Mouse (Mus musculus) MEL (cell line): ENCODE data around the gene Cacna1c. TPM values are rescaled to one million over a fixed set of nuclear protein-coding genes. Genes with fewer than 3 reads are reported as not detected.

Source experiments
- DNase-seq: peaks from one replicate; pipeline ENCODE4 v3.0.0; 2011; ENCODE audit warnings: low read depth, low spot score
- H3K27ac ChIP-seq: 2 replicates; pipeline ENCODE4 v1.5.1; 2012; ENCODE audit warnings: low read depth, mild to moderate bottlenecking, control low read depth, low read length, moderate library complexity; ENCODE audit not compliant: control insufficient read depth
- H3K27me3 ChIP-seq, 2 experiments: fragments of 150-350 bp in 1 of 2; sonication (generic) in 1 of 2; 2 replicates each; pipeline ENCODE4 v1.6.1; 2012; ENCODE audit warnings: low read length in 2 of 2, mild to moderate bottlenecking in 2 of 2, improper control_type of control experiment in 1 of 2, moderate library complexity in 1 of 2; ENCODE audit not compliant: insufficient read depth in 2 of 2, control insufficient read depth in 1 of 2
- H3K36me3 ChIP-seq, 2 experiments: 2 replicates each; pipeline ENCODE4 v1.6.1; 2012 to 2014; ENCODE audit warnings: low read length in 2 of 2, improper control_type of control experiment in 1 of 2, inconsistent platforms in 1 of 2, mild to moderate bottlenecking in 1 of 2; ENCODE audit not compliant: insufficient read depth in 2 of 2, control insufficient read depth in 1 of 2
- H3K4me1 ChIP-seq, 2 experiments: fragments of 150-350 bp in 1 of 2; sonication (generic) in 1 of 2; 2 replicates each; pipeline ENCODE4 v1.6.1; 2012; ENCODE audit warnings: low read length in 2 of 2, improper control_type of control experiment in 1 of 2, mild to moderate bottlenecking in 1 of 2; ENCODE audit not compliant: insufficient read depth in 2 of 2, control insufficient read depth in 1 of 2
- H3K4me3 ChIP-seq, 2 experiments: fragments of 150-350 bp in 1 of 2; sonication (generic) in 1 of 2; 2 replicates each; pipeline ENCODE4 v1.5.1; 2012; ENCODE audit warnings: low read depth in 2 of 2, low read length in 2 of 2, mild to moderate bottlenecking in 2 of 2, moderate library complexity in 2 of 2, control low read depth in 1 of 2, improper control_type of control experiment in 1 of 2; ENCODE audit not compliant: control insufficient read depth in 1 of 2, insufficient read depth in 1 of 2
- H3K79me2 ChIP-seq: 2 replicates; pipeline ENCODE4 v1.6.1; 2012; ENCODE audit warnings: mild to moderate bottlenecking, low read length, moderate library complexity; ENCODE audit not compliant: control insufficient read depth, poor library complexity, insufficient read depth
- H3K9ac ChIP-seq: 2 replicates; pipeline ENCODE4 v1.6.1; 2012; ENCODE audit warnings: low read depth, mild to moderate bottlenecking, control low read depth, low read length, moderate library complexity; ENCODE audit not compliant: control insufficient read depth, poor library complexity, severe bottlenecking
- H3K9me3 ChIP-seq: fragments of 150-350 bp; sonication (generic); replicated peaks from 2 replicates; pipeline ENCODE4 v1.6.1; 2012; ENCODE audit warnings: mild to moderate bottlenecking, low read length, improper control_type of control experiment, moderate library complexity; ENCODE audit not compliant: insufficient read depth
- BHLHE40 ChIP-seq: IDR thresholded peaks from 2 replicates; pipeline ENCODE4 v1.6.1; 2012; ENCODE audit warnings: low read depth, mild to moderate bottlenecking, inconsistent platforms, low read length, improper control_type of control experiment, borderline replicate concordance
- CHD2 ChIP-seq: IDR thresholded peaks from 2 replicates; pipeline ENCODE4 v1.6.1; 2011; ENCODE audit warnings: low read length, improper control_type of control experiment
- CTCF ChIP-seq, 3 experiments: IDR thresholded peaks in 2 of 3; conservative IDR thresholded peaks in 1 of 3; 2 replicates each; pipeline ENCODE4 v1.5.1; 2011 to 2012; ENCODE audit warnings: low read length in 3 of 3, low read depth in 2 of 3, mild to moderate bottlenecking in 2 of 3, improper control_type of control experiment in 1 of 3, inconsistent platforms in 1 of 3, mixed read lengths in 1 of 3, moderate library complexity in 1 of 3; ENCODE audit not compliant: control insufficient read depth in 1 of 3, insufficient read depth in 1 of 3, poor library complexity in 1 of 3, severe bottlenecking in 1 of 3
- E2F4 ChIP-seq: IDR thresholded peaks from 2 replicates; pipeline ENCODE4 v1.6.1; 2011; ENCODE audit warnings: low read depth, low read length, improper control_type of control experiment, borderline replicate concordance
- ELF1 ChIP-seq: IDR thresholded peaks from 2 replicates; pipeline ENCODE4 v1.6.1; 2014; ENCODE audit warnings: low read depth, mild to moderate bottlenecking, inconsistent platforms, low read length, improper control_type of control experiment, moderate library complexity
- HCFC1 ChIP-seq: IDR thresholded peaks from 2 replicates; pipeline ENCODE4 v1.6.1; 2012; ENCODE audit warnings: low read depth, mild to moderate bottlenecking, inconsistent platforms, low read length, improper control_type of control experiment, moderate library complexity
- MAFK ChIP-seq: IDR thresholded peaks from 2 replicates; pipeline ENCODE4 v1.6.1; 2011; ENCODE audit warnings: low read depth, mild to moderate bottlenecking, low read length, improper control_type of control experiment, borderline replicate concordance
- MAX ChIP-seq: IDR thresholded peaks from 2 replicates; pipeline ENCODE4 v1.6.1; 2011; ENCODE audit warnings: low read length, improper control_type of control experiment
- MEF2A ChIP-seq: IDR thresholded peaks from 2 replicates; pipeline ENCODE4 v1.6.1; 2014; ENCODE audit warnings: low read depth, mild to moderate bottlenecking, inconsistent platforms, low read length, improper control_type of control experiment; ENCODE audit not compliant: poor library complexity, insufficient replicate concordance, severe bottlenecking; ENCODE audit errors: extremely low read depth
- MYC ChIP-seq: IDR thresholded peaks from 2 replicates; pipeline ENCODE4 v1.6.1; 2011; ENCODE audit warnings: low read depth, mild to moderate bottlenecking, low read length, improper control_type of control experiment, moderate library complexity
- NELFE ChIP-seq: IDR thresholded peaks from 2 replicates; pipeline ENCODE4 v1.6.1; 2011; ENCODE audit warnings: low read depth, low read length, improper control_type of control experiment
- NRF1 ChIP-seq: IDR thresholded peaks from 2 replicates; pipeline ENCODE4 v1.6.1; 2014; ENCODE audit warnings: low read depth, mild to moderate bottlenecking, inconsistent platforms, low read length, improper control_type of control experiment, moderate library complexity; ENCODE audit not compliant: poor library complexity, insufficient read depth, severe bottlenecking
- RAD21 ChIP-seq: IDR thresholded peaks from 2 replicates; pipeline ENCODE4 v1.6.1; 2011; ENCODE audit warnings: mild to moderate bottlenecking, low read depth, low read length, improper control_type of control experiment
- TAL1 ChIP-seq: IDR thresholded peaks from 2 replicates; pipeline ENCODE4 v1.6.1; 2012; ENCODE audit warnings: mild to moderate bottlenecking, inconsistent platforms, low read length, moderate library complexity, mixed read lengths
- TBP ChIP-seq: IDR thresholded peaks from 2 replicates; pipeline ENCODE4 v1.8.0; 2011; ENCODE audit warnings: low read depth, low read length, improper control_type of control experiment
- TCF12 ChIP-seq: IDR thresholded peaks from 2 replicates; pipeline ENCODE4 v1.6.1; 2014; ENCODE audit warnings: low read depth, mild to moderate bottlenecking, inconsistent platforms, low read length, improper control_type of control experiment, moderate library complexity
- ZKSCAN1 ChIP-seq: IDR thresholded peaks from 2 replicates; pipeline ENCODE4 v1.6.1; 2012; ENCODE audit warnings: low read depth, mild to moderate bottlenecking, inconsistent platforms, low read length, improper control_type of control experiment, moderate library complexity
- ZNF384 ChIP-seq: IDR thresholded peaks from 2 replicates; pipeline ENCODE4 v1.6.1; 2012; ENCODE audit warnings: low read depth, mild to moderate bottlenecking, inconsistent platforms, low read length, improper control_type of control experiment
- polyA plus RNA-seq, 2 experiments: library from polyadenylated mRNA; stranded (reverse) in 1 of 2; unstranded in 1 of 2; fragments of >175 nt in 1 of 2; fragments of >200 nt in 1 of 2; gene quantifications; 2 replicates each; pipeline versions ENCODE4 v1.2.1 to v1.2.4; 2012; ENCODE audit warnings: low replicate concordance in 2 of 2, low read depth in 1 of 2; ENCODE audit not compliant: insufficient read length in 2 of 2, insufficient read depth in 1 of 2, missing spikeins in 1 of 2
- total RNA-seq: library from RNA; depleted of rRNA; stranded (reverse); fragments of 300-350 nt; gene quantifications from 2 replicates; pipeline ENCODE4 v1.2.3, GENCODE M21; 2012

The Cacna1c gene
- total and polyA plus RNA-seq, 3 experiments: 3.4 to 4.4 TPM; not detected in 1

- TF ChIP-seq ZNF384 (no peak), NRF1 (no peak), E2F4 (no peak), MAX (no peak), TBP (no peak), MYC (no peak), BHLHE40 (no peak), MEF2A (no peak), NELFE (no peak), HCFC1 (no peak), MAFK (no peak)
- Histone ChIP-seq H3K27ac (no peak overlapping the region), H3K4me1 (no peaks in the 10 kb centered on the region; a peak in 1 of 4 replicates), H3K9ac (no peak overlapping the region), H3K4me3 (no peak overlapping the region), H3K27me3 (no peaks in the 10 kb centered on the region; a peak in 1 of 4 replicates), H3K36me3 (no peaks in the 10 kb centered on the region), H3K79me2 (no peaks in the 10 kb centered on the region), H3K9me3 (no peaks in the 10 kb centered on the region)
- no peak for DNase-seq
These were observed 383.7 kb downstream of the Cacna1c start for GRCm38 (mm10) chr6:118812556-118812955.

DNA sequence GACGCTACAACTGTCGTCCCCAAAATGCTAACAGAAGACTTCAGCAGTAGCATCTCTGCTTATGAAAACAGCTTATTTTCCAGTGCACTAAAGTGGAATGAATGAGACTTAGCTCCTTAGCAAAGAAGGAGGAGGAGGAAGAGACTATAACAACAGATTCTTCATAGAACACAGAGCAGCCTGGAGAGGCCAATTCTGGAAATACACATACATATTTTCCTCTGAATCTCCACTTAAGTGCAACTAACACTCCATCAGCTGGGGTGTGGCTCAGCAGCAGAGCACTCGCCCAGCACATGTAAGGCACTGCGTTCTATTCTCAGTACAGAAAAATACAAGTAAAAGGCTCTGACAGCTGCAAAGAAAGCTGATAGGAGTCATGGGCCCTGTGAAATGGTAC lies 384.2 kb downstream of the Cacna1c start:
- H3K27me3 ChIP-seq: no peaks in the 10 kb centered on the region; a peak in 1 of 4 replicates
- no peaks in the 10 kb centered on the region; a peak in 1 of 4 replicates for H3K4me1 ChIP-seq
- H3K79me2 ChIP-seq: no peaks in the 10 kb centered on the region
- no peak overlapping the region for H3K4me3 ChIP-seq
- no peaks in the 10 kb centered on the region for H3K9me3 ChIP-seq
- no peak overlapping the region for H3K9ac ChIP-seq
- no peaks in the 10 kb centered on the region for H3K36me3 ChIP-seq
- TF ChIP-seq BHLHE40 (no peak), ZNF384 (no peak), TAL1 (no peak), TCF12 (no peak), MYC (no peak), ZKSCAN1 (no peak), ELF1 (no peak), RAD21 (no peak), TBP (no peak), CHD2 (no peak), CTCF (IDR thresholded peaks at IDR 0.05 in 2 of 3, conservative IDR thresholded peaks at IDR 0.05 in 1 of 3; ENCODE audit: control insufficient read depth in 1 of 3, insufficient read depth in 1 of 3, low read depth in 2 of 3, low read length in 3 of 3, poor library complexity in 1 of 3, severe bottlenecking in 1 of 3) (no peak)
- DNase-seq: no peak
- no peak overlapping the region for H3K27ac ChIP-seq
